Mouse (Mus musculus) thymus, postnatal 14 days (tissue): ENCODE measurements at regions not wholly inside any gene's neighbourhood (a gene's known extent, or its start where the extent isn't known, plus 50 kb on each side); places are given as distances from the start of the nearest gene placed in this dataset.

Experiments
- DNase-seq: peaks from one replicate; pipeline ENCODE4 v3.0.0; 2021

GRCm38 (mm10) chr1:152164843-152165489, 75.0 kb upstream of the 1700025G04Rik start:
- no peak for DNase-seq

GRCm38 (mm10) chr1:152164212-152164611, 74.3 kb upstream of the 1700025G04Rik start:
- no peak for DNase-seq

- no peak for DNase-seq
These were observed 62.5 kb upstream of the 1700025G04Rik start for GRCm38 (mm10) chr1:152152474-152152873.

GRCm38 (mm10) chr1:152148731-152149130, 58.8 kb upstream of the 1700025G04Rik start:
- DNase-seq: no peak

GRCm38 (mm10) chr1:152140175-152140574, 50.2 kb upstream of the 1700025G04Rik start:
- no peak for DNase-seq
